Mouse (Mus musculus): ENCODE data around the gene Acads.

- no peak for TF ChIP-seq CTCF (IDR thresholded peaks at IDR 0.05; ENCODE audit: borderline replicate concordance, control insufficient read depth, extremely low read depth, insufficient read depth, low read length, poor library complexity)
- no peak for TF ChIP-seq POLR2A (IDR thresholded peaks at IDR 0.05; ENCODE audit: control insufficient read depth, extremely low read depth, insufficient read depth, low read length, poor library complexity)
Observed at GRCm38 (mm10) chr5:115068671-115069421, 50.3 kb downstream of the Acads start.

Measured in thymus, adult 2 months (tissue).